Mouse (Mus musculus): ENCODE results near the gene Eprs.

Eprs gene

DNA sequence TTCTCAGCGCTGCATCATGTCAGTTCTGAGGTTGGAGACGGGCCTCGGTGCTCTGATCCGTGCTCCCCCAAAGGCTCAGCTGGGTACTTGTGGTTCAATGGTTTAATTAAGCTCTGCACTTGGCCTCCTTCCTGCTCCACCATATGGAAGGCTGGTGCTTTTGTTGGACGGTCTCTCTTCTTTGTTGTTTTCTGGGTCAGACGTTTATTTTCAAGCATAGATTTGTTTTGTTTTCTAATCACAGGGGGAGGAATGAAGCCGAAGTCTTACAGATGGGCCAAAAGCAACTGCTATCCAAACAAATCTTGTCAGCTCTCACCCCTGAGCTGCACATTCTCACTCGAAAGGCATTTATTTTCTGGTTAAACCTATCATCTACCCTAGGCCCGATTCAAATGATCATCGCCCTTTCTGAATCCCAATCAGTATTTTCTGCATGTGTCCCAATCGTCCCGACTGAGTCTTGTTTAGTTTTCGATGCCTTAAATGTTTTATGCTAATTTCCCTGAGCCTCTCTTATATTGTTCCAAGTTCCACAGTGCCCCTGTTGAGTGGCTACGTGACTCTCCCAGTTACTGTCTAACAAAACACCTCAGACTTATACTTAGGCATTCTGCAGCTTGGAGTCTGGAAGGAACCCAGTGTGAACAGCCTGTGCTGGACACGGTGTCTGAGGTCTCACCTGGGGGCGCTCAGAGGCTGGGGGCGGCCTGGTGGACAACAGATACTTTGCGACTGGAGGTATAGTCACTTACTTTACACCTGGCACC, 79.0 kb downstream of the Eprs start:
- intact Hi-C loops (cut with DNase I) = no loop called here

DNA sequence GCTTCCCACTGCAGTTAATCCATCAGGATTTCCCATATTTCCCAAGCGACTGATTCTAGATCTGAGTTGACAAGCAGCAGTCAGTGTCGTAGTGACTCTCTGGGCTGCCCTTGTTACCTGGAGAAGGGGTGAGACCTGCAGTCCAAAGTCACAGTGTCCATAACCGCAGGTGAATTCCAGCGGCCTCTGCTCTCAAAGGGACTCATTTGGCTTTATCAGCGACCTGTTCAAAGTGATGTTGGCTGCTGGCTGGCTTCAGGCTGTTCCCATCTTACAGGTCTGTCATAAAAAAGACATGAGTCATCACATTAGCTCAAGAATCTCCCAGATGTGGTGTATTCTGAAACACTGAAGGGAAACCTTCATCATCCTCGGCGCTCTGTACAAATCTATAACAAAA, 86.1 kb downstream of the Eprs start:
- intact Hi-C loops (cut with DNase I) = no loop called here

DNA sequence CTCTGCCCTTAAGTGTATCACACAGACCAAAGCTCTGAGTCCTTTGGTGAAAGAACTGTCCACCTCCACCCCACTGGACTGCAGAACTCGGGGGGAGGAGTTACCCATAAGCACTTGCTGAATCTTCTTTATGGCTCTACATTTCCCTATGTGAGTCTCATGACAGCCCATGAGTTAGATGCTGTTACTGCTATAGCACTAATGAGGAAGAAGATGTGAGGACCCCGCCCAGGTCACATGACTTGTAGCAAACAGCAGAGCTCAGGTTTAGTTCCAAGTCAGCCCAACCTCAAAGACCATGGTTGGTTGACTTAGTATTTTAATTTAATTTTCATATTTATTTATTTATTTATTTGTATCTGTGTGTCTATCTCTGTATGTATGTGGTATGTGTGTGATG, 86.9 kb downstream of the Eprs start:
- intact Hi-C loops (cut with DNase I) = no loop called here

DNA sequence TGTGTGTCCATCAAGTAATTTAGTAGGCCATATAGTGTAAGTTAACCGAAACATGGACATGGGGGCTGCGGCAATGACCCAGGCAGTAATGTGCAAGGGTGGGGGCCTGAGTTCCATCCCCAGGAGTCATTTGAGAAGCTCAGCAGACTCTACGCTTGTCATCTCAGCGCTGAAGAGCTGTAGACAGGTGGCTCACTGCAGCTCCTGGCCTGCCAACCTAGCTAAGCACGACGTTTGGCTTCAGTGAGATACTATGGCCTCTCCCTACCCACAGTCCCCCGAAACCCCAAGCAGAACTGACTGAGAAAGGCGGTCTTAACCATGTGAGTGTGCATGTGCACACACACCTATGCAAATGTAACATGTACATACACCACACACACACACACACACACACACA, 88.2 kb downstream of the Eprs start:
- intact Hi-C loops (cut with DNase I) = no loop called here

DNA sequence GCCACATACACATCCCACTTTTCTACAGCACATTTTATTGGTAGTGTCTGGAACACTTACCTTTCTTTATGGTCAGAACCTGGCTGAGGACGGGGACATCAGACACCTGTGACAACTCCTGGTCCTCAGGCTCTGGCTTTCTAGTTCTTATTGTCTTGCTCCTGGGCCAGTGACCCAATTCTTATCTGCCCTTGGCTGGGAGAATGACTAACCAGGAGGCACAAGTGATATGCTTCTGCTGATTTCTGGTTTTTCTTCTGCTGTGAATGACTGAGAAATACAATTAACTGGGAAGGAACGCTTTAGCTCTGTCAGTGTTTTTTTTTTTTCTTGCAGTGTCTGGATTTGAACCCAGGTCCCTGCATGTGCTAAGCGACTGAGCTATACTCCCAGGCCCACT, 88.7 kb downstream of the Eprs start:
- intact Hi-C loops (cut with DNase I) = no loop called here

DNA sequence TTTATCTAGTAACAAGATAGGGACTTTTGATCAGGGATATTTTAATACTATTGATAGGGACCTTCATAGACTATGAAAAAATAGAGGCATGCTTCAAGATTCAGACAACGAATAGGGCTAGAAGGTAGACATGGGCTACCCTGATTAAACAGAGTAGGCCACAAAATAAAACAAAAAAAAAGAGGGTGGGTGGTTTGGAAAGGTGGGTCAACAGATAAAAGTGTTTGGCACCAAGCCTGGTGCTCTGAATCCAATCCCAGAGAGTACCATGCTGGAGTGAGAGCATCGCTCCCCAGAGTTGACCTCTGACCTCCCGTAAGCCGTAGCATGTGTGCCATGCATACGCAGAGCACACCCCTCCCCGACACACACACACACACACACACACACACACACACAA, 89.6 kb downstream of the Eprs start:
- intact Hi-C loops (cut with DNase I) = no loop called here

DNA sequence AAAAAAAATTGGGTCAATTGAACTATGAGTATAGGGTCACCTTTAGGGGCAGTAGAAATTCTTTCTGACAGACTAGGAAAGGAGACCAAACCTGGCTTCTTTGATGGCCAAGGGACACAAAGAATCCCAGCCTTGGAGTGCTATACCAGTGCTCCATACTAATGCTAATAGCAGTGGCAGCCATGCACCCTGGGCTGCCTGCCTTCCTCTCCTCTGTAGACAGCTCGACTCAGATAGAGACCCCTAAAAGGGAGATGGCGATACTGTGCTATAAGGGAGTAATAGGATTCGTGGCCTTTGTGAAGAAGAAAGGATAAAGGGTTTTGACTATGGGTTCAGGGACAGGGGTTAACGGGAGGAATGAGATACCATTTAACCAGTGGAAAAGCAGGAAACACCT, 91.3 kb downstream of the Eprs start:
- intact Hi-C loops (cut with DNase I) = no loop called here

DNA sequence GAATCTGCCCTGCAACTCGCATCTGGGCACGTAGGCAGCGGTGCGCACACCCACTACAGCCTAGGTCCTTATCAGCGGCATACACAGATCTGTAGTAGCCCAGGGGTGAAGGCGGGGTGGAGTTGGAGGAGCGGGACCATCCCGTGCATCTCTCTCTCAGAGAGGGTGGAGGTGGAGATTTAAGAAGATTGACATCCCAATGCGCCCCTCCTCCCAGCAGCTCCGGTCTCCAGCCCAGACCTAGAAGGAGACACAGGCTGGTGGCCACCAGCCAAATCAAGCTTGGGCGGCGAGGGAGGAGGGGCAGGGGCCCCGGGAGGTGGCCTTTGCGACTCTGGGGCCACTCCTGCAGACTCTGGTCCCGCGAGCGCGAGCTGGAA, 91.7 kb downstream of the Eprs start, which contains the start of gene Slc30a10:
Slc30a10 (plus strand) TSS at position 274 of the 380 bp plus-strand sequence.
- intact Hi-C loops (cut with DNase I) = no loop called here

DNA sequence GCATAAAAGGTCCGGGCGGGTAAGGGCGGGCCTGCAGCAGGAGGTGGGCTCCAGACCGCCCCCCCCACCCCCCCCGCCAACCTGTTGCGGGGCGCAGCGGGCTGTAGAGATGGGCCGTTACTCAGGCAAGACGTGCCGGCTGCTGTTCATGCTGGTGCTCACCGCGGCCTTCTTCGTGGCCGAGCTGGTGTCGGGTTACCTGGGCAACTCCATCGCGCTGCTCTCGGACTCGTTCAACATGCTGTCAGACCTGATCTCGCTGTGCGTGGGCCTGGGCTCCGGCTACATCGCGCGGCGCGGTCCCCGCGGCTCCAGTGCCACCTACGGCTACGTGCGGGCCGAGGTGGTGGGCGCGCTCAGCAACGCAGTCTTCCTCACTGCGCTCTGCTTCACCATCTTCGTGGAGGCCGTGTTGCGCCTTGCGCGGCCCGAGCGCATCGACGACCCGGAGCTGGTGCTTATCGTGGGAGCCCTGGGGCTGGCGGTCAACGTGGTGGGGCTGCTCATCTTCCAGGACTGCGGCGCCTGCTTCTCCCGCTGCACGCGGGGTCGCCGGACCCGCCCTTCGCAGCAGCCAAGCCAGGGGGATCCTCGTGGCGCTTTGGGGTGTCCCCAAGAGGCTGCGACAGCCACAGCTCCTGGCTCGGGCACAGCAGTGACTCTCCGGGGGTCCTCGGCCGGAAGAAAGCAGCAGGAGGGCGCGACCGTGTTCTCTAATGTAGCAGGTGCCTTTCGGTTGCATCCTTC, 92.3 kb downstream of the Eprs start:
- intact Hi-C loops (cut with DNase I) = no loop called here

DNA sequence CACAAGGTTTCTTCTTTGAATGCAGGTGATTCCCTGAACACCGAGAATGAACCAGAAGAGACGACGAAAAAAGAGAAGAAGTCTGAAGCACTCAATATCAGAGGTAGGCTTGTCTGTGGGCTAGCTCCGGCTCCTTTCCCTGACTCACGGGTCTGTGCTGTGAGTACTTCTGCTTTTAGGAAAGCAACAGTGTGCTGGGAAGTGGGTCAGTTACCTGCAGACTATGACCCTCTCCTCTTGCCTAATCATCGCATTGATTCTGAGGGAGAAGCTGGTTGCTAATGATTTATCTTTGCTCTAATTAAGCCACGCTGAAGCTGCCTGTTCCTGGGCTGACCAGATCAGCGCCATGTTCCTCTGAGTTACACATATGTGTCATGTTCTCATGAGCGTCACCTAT, 93.5 kb downstream of the Eprs start:
- intact Hi-C loops (cut with DNase I) = no loop called here

DNA sequence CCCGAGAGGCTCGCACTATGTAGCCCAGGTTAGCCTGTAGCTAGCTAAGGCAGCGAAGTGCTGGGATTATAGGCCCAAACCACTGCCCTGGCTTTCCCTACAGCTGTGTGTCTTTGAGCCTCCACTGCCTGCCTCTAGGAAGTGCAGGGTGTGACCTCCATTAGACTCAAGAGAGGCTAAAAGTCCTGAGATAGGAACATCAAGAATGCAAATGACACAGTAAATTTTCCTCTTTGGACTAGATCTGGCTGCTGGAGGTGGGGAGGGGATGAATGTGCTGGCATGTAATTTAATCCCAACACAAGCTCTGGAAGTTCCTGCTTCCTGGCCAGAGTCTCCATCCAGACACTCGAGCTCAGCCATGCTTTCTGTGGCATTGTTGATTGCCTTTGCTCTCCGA, 97.3 kb downstream of the Eprs start:
- intact Hi-C loops (cut with DNase I) = no loop called here

DNA sequence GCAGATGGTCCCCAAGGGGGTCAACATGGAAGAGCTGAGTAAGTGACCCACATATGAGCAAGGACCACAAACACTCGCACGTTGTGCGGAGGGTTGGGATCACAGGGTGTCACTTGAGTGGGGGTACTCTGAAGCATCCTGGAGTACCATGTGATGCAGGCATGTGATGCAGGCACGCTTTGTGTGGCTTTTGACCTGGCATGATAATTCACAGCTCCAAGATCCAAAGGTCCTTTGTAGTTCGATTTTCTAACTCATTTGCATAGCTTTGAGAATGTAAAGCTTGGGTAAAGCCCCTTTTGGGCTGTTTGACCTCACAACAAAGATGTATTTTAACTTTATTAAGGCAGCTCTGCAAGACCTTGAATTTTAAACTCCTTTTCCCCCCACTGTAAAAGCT, 100.0 kb downstream of the Eprs start:
- intact Hi-C loops (cut with DNase I) = no loop called here

DNA sequence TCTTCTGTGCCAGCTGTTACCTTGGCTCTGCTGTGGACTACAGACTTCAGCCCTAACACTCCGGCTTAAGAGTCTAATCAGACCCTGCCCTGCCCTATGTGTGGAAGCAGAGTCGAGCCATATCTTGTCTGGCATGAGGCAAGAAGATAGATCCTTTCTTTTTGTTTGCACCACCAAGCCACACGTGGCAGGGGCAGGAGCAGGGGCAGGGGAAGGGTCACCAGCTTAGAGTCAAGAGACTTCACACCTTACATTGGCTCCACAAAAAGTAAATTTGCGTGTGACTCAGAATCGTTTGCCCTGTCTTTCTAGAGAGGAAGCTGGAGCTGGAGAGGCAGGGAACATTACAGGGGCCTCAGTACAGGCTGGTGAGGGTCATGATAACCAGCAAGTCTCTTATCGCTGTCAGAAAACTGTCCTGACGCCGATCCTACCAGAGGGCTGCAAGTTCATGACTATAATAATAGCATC, 106.7 kb downstream of the Eprs start:
- intact Hi-C loops (cut with DNase I) = no loop called here

DNA sequence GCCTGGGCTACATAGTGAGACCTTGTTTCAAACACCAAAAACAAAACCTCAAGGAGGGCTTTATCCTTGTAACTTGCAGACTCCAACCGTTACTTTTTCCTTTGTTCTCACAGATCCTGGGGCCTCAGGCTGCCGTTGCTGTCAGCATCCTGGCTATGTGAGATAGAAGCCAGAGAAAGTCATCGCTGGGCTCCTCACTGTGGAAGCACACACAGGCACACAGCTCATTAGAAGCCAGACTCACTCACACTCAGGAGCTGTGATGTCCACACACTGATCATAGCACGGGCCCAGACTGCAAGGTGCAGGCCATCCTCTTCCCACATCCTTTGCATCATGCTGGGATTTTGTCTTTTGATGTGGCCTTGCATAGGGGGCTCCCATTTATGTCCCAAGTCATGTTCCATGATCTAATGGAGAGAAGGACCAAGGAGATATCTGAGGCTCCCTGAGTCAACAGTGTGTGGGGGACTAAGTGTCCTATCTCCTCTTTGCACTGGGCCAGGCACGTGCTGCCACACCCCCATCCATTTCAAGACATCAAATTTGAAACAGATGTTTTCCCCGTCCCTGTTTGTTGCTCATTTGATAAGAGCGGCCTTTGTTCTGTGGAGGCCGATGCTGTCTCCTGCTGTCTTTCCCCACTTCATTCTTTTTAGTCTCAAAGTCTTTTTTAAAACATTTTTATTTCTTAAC, 109.3 kb downstream of the Eprs start:
- intact Hi-C loops (cut with DNase I) = no loop called here

DNA sequence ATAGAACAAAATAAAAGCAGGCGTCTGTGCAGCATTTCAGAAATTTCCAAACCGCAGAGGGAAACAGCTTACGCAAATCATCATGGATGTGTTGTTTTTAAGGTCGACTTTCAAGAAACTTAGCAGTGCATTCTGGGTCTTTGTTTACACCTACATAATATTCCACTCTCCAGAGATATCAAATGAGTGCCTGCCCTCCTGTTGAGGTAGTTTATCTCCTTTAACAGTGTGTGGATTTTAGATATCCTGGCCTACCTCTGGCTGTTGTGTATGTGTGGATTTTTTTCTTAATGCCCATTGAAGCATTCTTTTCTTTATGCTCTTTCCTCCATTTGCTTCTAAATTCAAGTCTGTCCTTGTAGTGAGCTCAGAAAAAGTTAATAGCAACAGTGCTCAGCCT, 109.9 kb downstream of the Eprs start:
- intact Hi-C loops (cut with DNase I) = no loop called here

DNA sequence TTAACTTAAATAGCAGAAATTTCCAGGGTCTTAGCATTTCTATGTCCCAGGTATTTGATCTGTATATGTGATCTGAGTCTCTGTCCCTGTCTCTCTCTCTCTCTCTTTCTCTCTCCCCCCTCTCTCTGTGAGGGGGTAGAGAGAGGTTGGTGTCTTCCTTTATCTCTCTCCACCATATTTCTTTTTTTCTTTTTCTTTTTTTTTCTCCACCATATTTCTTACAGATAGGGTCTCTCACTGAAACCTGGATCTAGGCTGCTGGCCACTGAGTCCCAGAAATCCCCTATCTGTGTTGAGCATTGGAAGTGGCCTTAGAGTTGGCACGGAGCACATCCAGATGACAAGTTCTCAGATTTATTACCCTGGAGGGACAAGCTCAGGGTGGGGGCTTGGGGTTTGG, 110.6 kb downstream of the Eprs start:
- intact Hi-C loops (cut with DNase I) = no loop called here

Small RNAs within 50 kb of the gene (microRNA-seq; reads per million reads assigned to microRNA genes)
- gene Mir194-1 (0.37 to 0.80 reads per million in 2 experiments), gene Mir215 (0.99 to 2.4 reads per million in 2 experiments)
